Mouse (Mus musculus): Measurements from ENCODE around the gene Chst1.

Gene Chst1

GRCm38 (mm10) chr2:92608810-92609581 is 9.5 kb downstream of the Chst1 start:
- intact Hi-C loops (cut with DNase I): loop anchor here (1.0 to 5.0 kb wide), 2 partner anchors 122 to 202 kb away; no protein-coding TSS in a partner anchor

- intact Hi-C loops (cut with DNase I): loop anchor here (5.0 kb wide), 1 partner anchor 123 kb away; no protein-coding TSS in a partner anchor
These were observed 10.3 kb downstream of the Chst1 start for GRCm38 (mm10) chr2:92609704-92610379.

GRCm38 (mm10) chr2:92613645-92614044 is 14.1 kb downstream of the Chst1 start:
- intact Hi-C loops (cut with DNase I): no loop called here

- intact Hi-C loops (cut with DNase I): no loop called here
These were observed 14.6 kb downstream of the Chst1 start for GRCm38 (mm10) chr2:92614106-92614505.

- intact Hi-C loops (cut with DNase I): no loop called here
These were observed 17.7 kb downstream of the Chst1 start for GRCm38 (mm10) chr2:92617077-92617756.

GRCm38 (mm10) chr2:92618016-92618415 is 18.5 kb downstream of the Chst1 start:
- intact Hi-C loops (cut with DNase I): no loop called here

- intact Hi-C loops (cut with DNase I): no loop called here
These were observed 28.1 kb downstream of the Chst1 start for GRCm38 (mm10) chr2:92627633-92628032.

- intact Hi-C loops (cut with DNase I): no loop called here
These were observed 31.3 kb downstream of the Chst1 start for GRCm38 (mm10) chr2:92630799-92631198.

- intact Hi-C loops (cut with DNase I): no loop called here
These were observed 32.5 kb downstream of the Chst1 start for GRCm38 (mm10) chr2:92632027-92632426.

- intact Hi-C loops (cut with DNase I): no loop called here
These were observed 41.0 kb downstream of the Chst1 start for GRCm38 (mm10) chr2:92640555-92640954.

GRCm38 (mm10) chr2:92645282-92646037 is 46.0 kb downstream of the Chst1 start:
- intact Hi-C loops (cut with DNase I): no loop called here

GRCm38 (mm10) chr2:92649154-92649801 is 49.8 kb downstream of the Chst1 start:
- intact Hi-C loops (cut with DNase I): no loop called here

GRCm38 (mm10) chr2:92650428-92650827 is 50.9 kb downstream of the Chst1 start:
- intact Hi-C loops (cut with DNase I): no loop called here

GRCm38 (mm10) chr2:92651294-92651816 is 51.8 kb downstream of the Chst1 start:
- intact Hi-C loops (cut with DNase I): no loop called here

GRCm38 (mm10) chr2:92657189-92657588 is 57.7 kb downstream of the Chst1 start:
- intact Hi-C loops (cut with DNase I): no loop called here

- intact Hi-C loops (cut with DNase I): no loop called here
These were observed 59.0 kb downstream of the Chst1 start for GRCm38 (mm10) chr2:92658293-92659150.

- intact Hi-C loops (cut with DNase I): no loop called here
These were observed 60.1 kb downstream of the Chst1 start for GRCm38 (mm10) chr2:92659491-92660035.

GRCm38 (mm10) chr2:92662534-92663068 is 63.1 kb downstream of the Chst1 start:
- intact Hi-C loops (cut with DNase I): no loop called here

Data from adrenal gland (tissue).